Mouse (Mus musculus) urinary bladder, adult 18-20 months (tissue): Measurements from ENCODE around the gene Slc36a3.
A peak's percentile ranks its signal among the peaks of the same experiment; 100 is the strongest.

Experiments
- DNase-seq, 2 experiments: peaks; one replicate each; pipeline ENCODE4 v3.0.0; 2022; ENCODE audit warnings: low spot score in 2 of 2, mixed read lengths in 2 of 2

Slc36a3 gene

GRCm38 (mm10) chr11:55076234-55076633, 75.3 kb downstream of the Slc36a3 start:
- DNase-seq, result no peak

DNA sequence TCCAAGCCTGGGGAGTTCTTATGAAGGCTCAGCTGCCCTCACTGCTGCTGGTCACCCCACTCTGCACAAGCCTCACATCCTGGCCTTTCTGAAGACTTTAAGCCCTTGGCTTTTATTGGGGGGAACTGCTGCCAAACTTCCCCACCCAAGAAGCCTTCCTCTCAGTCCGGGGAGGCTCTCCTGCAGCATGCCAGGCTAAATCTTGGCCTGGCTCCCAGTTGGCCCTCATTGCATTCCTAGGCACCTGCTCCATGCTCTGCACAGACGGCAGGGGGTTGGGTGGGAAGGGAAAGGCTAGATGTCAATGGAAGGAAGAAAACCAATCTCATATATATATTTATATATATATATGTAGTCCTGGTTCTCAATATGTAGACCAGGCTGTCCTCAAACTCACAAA, 75.9 kb downstream of the Slc36a3 start:
- peak in 1 of 2 experiments; percentile 22 for DNase-seq
